Mouse (Mus musculus): ENCODE results near the gene Epb41l1. TPM values are rescaled to one million over a fixed set of nuclear protein-coding genes. Genes with fewer than 3 reads are reported as not detected.

Gene Epb41l1
- polyA plus RNA-seq, 1 experiment from 2014 or later: 25.5 TPM

DNA sequence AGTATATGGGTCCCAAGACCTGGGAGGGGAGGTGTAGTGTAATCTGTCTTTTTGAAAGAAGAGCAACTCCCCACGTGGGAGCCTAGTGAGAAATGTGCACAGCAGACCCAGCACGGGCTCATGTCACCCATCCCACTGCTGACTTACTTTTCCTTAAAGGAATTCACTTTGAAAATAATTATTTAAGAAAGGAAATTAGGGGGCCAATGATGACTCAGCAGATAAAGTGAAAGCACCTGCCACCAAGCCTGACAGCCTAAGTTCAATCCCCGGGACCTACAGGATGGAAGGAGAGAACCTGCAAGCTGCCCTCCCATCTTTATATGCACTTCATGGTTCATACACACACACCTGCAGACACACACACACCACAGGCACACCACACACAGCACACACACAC is 123.1 kb downstream of the Epb41l1 start:
- Histone ChIP-seq H3K4me3 (ENCODE audit: low read depth, low read length) (no peak overlapping the region), H3K27ac (ENCODE audit: low read depth, low read length) (no peak overlapping the region), H3K9ac (replicated peaks; ENCODE audit: low read depth, low read length) (no peak overlapping the region), H3K27me3 (ENCODE audit: control insufficient read depth, insufficient read depth, low read length) (no peaks in the 10 kb centered on the region), H3K4me2 (ENCODE audit: low read depth, low read length) (no peak overlapping the region), H3K9me3 (ENCODE audit: control insufficient read depth, low read length) (no peaks in the 10 kb centered on the region), H3K4me1 (ENCODE audit: control insufficient read depth, insufficient read depth, low read length) (peaks cover 6% of the 10 kb centered on the region; the same call in 1 of the 2 replicates), H3K36me3 (ENCODE audit: control insufficient read depth, insufficient read depth, low read length) (peaks cover 6% of the 10 kb centered on the region)
- no peak for ATAC-seq (ENCODE audit: low read depth)
- WGBS: 81% methylated on average over 3 of the region's 3 CpGs

DNA sequence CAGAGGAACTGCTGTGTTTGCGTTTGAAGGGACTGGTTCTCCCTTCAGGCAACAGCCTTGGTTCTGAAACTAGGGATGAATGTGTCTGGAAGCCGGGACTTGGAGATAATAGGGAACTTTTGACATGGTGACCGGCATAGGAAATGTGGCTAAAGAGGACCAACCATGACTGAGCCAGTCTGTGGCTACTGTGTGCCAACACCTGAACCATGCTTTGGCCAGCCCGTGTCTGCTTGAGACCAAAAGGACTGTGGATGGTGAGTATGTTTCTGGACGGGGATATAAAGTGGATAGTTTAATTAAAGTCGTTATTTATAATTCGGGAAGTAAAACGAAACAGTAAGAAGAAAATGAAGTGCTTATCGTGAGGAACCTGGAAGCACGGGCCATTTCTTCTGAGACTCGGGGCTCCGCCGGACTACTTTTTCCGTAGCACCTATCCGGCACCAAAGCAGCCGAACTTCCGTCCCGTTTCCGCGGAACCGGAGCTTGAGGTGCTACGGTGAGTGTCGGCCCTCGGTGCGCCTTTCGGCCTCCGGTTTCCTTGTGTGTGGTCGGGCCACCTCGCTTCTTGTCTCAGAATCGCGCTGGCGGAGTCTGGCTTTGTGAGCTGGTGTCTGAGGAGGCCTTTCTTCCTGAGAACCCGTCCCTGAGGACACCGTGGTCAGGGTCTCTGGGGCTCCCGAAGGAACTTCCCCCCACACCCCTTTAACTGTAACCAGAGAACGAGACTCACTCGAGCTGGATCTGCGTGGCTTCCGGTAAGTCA is 126.6 kb downstream of the Epb41l1 start, which contains the start of gene Aar2:
Gene Aar2 (plus strand): TSS at position 462 of the 769 bp plus-strand sequence.
- Histone ChIP-seq H3K4me3 (ENCODE audit: low read depth, low read length) (peak within 1 kb of the TSS; percentile 51), H3K9ac (replicated peaks; ENCODE audit: low read depth, low read length) (peak within 1 kb of the TSS; percentile 69), H3K4me2 (ENCODE audit: low read depth, low read length) (peak within 1 kb of the TSS; percentile 74), H3K27ac (ENCODE audit: low read depth, low read length) (no peak within 1 kb of the TSS), H3K36me3 (ENCODE audit: control insufficient read depth, insufficient read depth, low read length) (peaks cover 8% of the 10 kb centered on the region), H3K27me3 (ENCODE audit: control insufficient read depth, insufficient read depth, low read length) (no peaks in the 10 kb centered on the region), H3K9me3 (ENCODE audit: control insufficient read depth, low read length) (no peaks in the 10 kb centered on the region), H3K4me1 (ENCODE audit: control insufficient read depth, insufficient read depth, low read length) (peaks cover 6% of the 10 kb centered on the region; the same call in 1 of the 2 replicates)
- peak; percentile 65; the same call in 1 of the 2 replicates for ATAC-seq (ENCODE audit: low read depth)
- WGBS: 6% methylated on average over 39 of the region's 39 CpGs

DNA sequence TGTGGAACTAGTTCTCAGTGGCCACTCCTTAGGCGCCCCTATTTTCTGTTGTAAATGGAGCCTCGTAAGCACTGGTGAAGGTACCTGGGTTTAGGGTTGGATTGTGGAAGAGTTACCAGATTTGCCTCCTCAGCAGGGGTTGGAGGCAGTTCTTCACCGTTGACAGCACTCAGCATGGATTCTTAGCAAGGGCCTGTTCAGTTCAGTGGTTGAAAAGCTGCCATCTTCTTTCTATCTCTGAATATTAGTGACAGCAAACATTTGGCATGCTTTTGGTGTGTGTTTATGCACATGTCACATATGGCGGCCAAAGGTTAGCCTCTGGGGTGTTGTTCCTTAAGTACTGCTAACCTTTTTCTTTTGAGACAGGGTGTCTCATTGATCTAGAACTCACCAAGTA is 131.7 kb downstream of the Epb41l1 start:
- no peaks in the 10 kb centered on the region for H3K27me3 ChIP-seq (ENCODE audit: control insufficient read depth, insufficient read depth, low read length)
- peaks cover 29% of the 10 kb centered on the region for H3K36me3 ChIP-seq (ENCODE audit: control insufficient read depth, insufficient read depth, low read length)
- peaks cover 6% of the 10 kb centered on the region; the same call in 1 of the 2 replicates for H3K4me1 ChIP-seq (ENCODE audit: control insufficient read depth, insufficient read depth, low read length)
- H3K9me3 ChIP-seq (ENCODE audit: control insufficient read depth, low read length): no peaks in the 10 kb centered on the region
- H3K4me3 ChIP-seq (ENCODE audit: low read depth, low read length): no peak overlapping the region
- no peak overlapping the region for H3K4me2 ChIP-seq (ENCODE audit: low read depth, low read length)
- no peak for ATAC-seq (ENCODE audit: low read depth)
- 89% methylated on average over 4 of the region's 4 CpGs for WGBS
- H3K9ac ChIP-seq (replicated peaks; ENCODE audit: low read depth, low read length): no peak overlapping the region
- no peak overlapping the region for H3K27ac ChIP-seq (ENCODE audit: low read depth, low read length)

DNA sequence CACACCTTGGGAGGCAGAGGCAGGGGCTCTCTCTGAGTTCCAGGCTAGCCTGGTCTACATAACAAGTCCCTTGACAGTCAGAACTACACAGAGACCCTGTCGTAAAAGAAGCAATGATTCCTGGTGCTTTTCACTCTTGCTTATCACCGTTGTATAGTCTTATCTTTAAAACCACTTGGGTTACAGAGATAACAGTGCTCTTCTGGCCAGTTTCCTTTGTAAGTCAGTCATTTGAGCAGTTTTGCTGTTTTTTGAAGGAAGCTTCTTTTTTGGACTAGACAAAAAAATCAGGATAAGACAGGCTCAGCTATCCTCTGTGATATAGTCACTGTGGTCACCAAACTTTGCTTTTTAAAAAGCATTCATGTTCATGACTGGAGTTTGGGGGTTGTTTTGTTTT is 141.1 kb downstream of the Epb41l1 start:
- Histone ChIP-seq H3K9me3 (ENCODE audit: control insufficient read depth, low read length) (no peaks in the 10 kb centered on the region), H3K4me2 (ENCODE audit: low read depth, low read length) (no peak overlapping the region), H3K27ac (ENCODE audit: low read depth, low read length) (no peak overlapping the region), H3K27me3 (ENCODE audit: control insufficient read depth, insufficient read depth, low read length) (no peaks in the 10 kb centered on the region), H3K4me3 (ENCODE audit: low read depth, low read length) (no peak overlapping the region), H3K4me1 (ENCODE audit: control insufficient read depth, insufficient read depth, low read length) (no peaks in the 10 kb centered on the region), H3K36me3 (ENCODE audit: control insufficient read depth, insufficient read depth, low read length) (peaks cover 24% of the 10 kb centered on the region), H3K9ac (replicated peaks; ENCODE audit: low read depth, low read length) (no peak overlapping the region)
- WGBS: 94% methylated on average over 2 of the region's 2 CpGs
- no peak for ATAC-seq (ENCODE audit: low read depth)

DNA sequence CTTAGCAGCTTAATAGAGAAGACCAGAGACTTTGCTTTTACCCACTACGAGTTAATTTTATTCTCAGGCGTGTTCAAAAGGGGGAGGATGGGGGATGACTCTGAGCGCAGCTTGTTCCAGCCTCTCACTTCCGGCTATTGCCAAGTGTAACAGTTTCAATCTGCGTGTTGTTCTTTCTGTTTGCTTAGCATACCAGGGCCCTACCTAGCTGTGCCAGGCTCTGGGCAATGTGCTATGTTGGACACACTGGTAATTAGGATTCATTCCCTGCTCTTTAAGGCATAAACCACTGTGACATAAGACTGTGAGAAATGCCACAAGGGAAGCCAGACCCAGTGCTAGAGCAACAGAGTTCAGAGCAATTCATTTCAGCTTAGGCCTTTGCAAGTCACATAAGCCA is 142.8 kb downstream of the Epb41l1 start:
- Histone ChIP-seq H3K9ac (replicated peaks; ENCODE audit: low read depth, low read length) (no peak overlapping the region), H3K9me3 (ENCODE audit: control insufficient read depth, low read length) (no peaks in the 10 kb centered on the region), H3K27ac (ENCODE audit: low read depth, low read length) (no peak overlapping the region), H3K36me3 (ENCODE audit: control insufficient read depth, insufficient read depth, low read length) (peaks cover 32% of the 10 kb centered on the region), H3K27me3 (ENCODE audit: control insufficient read depth, insufficient read depth, low read length) (no peaks in the 10 kb centered on the region), H3K4me1 (ENCODE audit: control insufficient read depth, insufficient read depth, low read length) (no peaks in the 10 kb centered on the region), H3K4me3 (ENCODE audit: low read depth, low read length) (no peak overlapping the region), H3K4me2 (ENCODE audit: low read depth, low read length) (no peak overlapping the region)
- WGBS: 78% methylated on average over 5 of the region's 5 CpGs
- ATAC-seq (ENCODE audit: low read depth): no peak

DNA sequence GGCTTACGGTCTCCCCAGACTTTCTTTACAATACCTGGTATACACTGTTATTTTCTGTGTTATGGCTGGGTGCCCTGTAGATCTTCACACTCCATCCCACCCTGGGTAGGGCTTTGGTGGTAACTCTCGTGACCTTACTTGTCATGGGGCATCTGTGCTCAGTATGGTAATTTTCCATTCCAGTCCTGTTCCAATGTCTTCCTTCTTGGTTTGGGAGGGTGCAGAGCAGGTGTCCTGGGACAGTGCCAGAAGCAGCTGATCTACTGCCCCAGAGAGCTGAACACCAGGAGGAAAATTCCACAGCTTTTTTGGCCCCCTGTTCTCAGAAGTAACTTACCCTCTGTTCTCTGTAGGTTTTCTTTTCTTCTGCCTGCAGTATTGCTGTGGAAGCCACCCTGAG is 145.8 kb downstream of the Epb41l1 start:
- Histone ChIP-seq H3K9ac (replicated peaks; ENCODE audit: low read depth, low read length) (no peak overlapping the region), H3K36me3 (ENCODE audit: control insufficient read depth, insufficient read depth, low read length) (peaks cover 29% of the 10 kb centered on the region), H3K4me1 (ENCODE audit: control insufficient read depth, insufficient read depth, low read length) (no peaks in the 10 kb centered on the region), H3K27me3 (ENCODE audit: control insufficient read depth, insufficient read depth, low read length) (no peaks in the 10 kb centered on the region), H3K9me3 (ENCODE audit: control insufficient read depth, low read length) (no peaks in the 10 kb centered on the region), H3K4me3 (ENCODE audit: low read depth, low read length) (no peak overlapping the region), H3K27ac (ENCODE audit: low read depth, low read length) (no peak overlapping the region), H3K4me2 (ENCODE audit: low read depth, low read length) (no peak overlapping the region)
- no peak for ATAC-seq (ENCODE audit: low read depth)
- WGBS: 79% methylated on average over 2 of the region's 2 CpGs

DNA sequence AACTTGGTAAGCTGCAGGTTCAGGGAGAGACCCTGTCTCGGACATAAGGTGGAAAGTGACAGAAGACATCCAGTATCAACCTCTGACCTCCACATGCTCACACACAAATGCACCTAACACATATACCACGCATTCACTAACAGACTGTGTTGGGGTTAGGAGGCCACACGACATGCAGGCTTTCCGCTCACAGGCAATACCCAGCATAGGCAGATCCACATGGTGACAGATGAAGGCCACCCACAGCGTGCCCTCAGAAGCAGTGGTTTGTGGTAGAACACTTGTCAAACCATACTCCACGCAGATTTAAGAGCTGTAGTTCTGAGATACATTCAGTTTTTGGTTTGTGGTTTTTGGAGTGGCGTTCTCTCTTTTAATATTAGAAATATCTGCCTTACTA is 147.9 kb downstream of the Epb41l1 start:
- Histone ChIP-seq H3K9me3 (ENCODE audit: control insufficient read depth, low read length) (no peaks in the 10 kb centered on the region), H3K4me3 (ENCODE audit: low read depth, low read length) (no peak overlapping the region), H3K27ac (ENCODE audit: low read depth, low read length) (no peak overlapping the region), H3K4me1 (ENCODE audit: control insufficient read depth, insufficient read depth, low read length) (no peaks in the 10 kb centered on the region), H3K4me2 (ENCODE audit: low read depth, low read length) (no peak overlapping the region), H3K9ac (replicated peaks; ENCODE audit: low read depth, low read length) (no peak overlapping the region), H3K36me3 (ENCODE audit: control insufficient read depth, insufficient read depth, low read length) (peaks cover 23% of the 10 kb centered on the region), H3K27me3 (ENCODE audit: control insufficient read depth, insufficient read depth, low read length) (no peaks in the 10 kb centered on the region)
- no peak for ATAC-seq (ENCODE audit: low read depth)
- 93% methylated on average over 7 of the region's 7 CpGs for WGBS

DNA sequence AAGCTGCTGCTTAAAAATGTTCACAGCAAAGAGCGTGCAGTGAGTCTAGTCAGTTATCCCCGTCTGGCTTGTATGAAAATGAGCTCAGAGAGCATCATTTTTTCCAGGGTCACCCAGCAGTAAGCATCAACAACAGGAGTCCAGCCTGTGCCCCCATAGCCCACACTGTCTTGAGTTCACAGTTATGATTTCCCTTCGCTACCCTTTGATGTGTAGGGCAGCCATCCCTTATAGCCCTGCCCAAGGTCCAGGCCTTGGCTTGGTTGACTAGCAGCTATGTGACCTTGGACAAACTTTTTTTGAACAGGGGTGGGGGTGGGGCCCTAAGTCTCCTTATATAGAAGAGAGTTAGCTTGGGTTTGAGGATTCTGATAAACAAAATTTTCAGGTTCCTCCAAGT is 148.6 kb downstream of the Epb41l1 start:
- H3K4me3 ChIP-seq (ENCODE audit: low read depth, low read length): no peak overlapping the region
- no peak overlapping the region for H3K9ac ChIP-seq (replicated peaks; ENCODE audit: low read depth, low read length)
- H3K27me3 ChIP-seq (ENCODE audit: control insufficient read depth, insufficient read depth, low read length): no peaks in the 10 kb centered on the region
- no peaks in the 10 kb centered on the region for H3K9me3 ChIP-seq (ENCODE audit: control insufficient read depth, low read length)
- H3K4me2 ChIP-seq (ENCODE audit: low read depth, low read length): no peak overlapping the region
- 96% methylated on average over 3 of the region's 3 CpGs for WGBS
- H3K27ac ChIP-seq (ENCODE audit: low read depth, low read length): no peak overlapping the region
- ATAC-seq (ENCODE audit: low read depth): no peak
- H3K4me1 ChIP-seq (ENCODE audit: control insufficient read depth, insufficient read depth, low read length): no peaks in the 10 kb centered on the region
- peaks cover 21% of the 10 kb centered on the region for H3K36me3 ChIP-seq (ENCODE audit: control insufficient read depth, insufficient read depth, low read length)

DNA sequence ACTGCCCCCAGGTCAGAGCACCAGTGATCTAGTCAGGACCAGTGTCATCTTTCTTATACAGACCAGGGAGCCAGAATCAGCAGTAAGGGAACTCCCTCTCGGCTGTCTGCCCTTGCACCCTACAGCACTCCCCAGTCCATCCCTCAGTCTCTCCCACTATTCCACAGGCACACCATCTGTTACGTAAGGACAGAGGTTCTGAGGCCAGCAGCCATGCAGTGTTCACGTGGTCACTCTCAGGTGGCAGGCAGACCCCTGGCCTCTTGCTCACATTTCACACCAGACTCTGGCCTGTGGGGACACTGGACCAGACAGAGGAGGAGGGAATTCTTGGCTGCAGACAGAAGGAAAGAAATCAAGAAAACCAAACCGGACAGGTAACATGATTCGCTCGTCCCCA is 150.8 kb downstream of the Epb41l1 start:
- Histone ChIP-seq H3K9me3 (ENCODE audit: control insufficient read depth, low read length) (no peaks in the 10 kb centered on the region), H3K4me3 (ENCODE audit: low read depth, low read length) (no peak overlapping the region), H3K4me1 (ENCODE audit: control insufficient read depth, insufficient read depth, low read length) (no peaks in the 10 kb centered on the region), H3K36me3 (ENCODE audit: control insufficient read depth, insufficient read depth, low read length) (peaks cover 21% of the 10 kb centered on the region), H3K27me3 (ENCODE audit: control insufficient read depth, insufficient read depth, low read length) (no peaks in the 10 kb centered on the region), H3K4me2 (ENCODE audit: low read depth, low read length) (no peak overlapping the region), H3K9ac (replicated peaks; ENCODE audit: low read depth, low read length) (no peak overlapping the region), H3K27ac (ENCODE audit: low read depth, low read length) (no peak overlapping the region)
- ATAC-seq (ENCODE audit: low read depth): no peak
- 83% methylated on average over 6 of the region's 6 CpGs for WGBS
